Mouse (Mus musculus): ENCODE results near the gene Actr3b. TPM values are rescaled to one million over a fixed set of nuclear protein-coding genes. Genes with fewer than 3 reads are reported as not detected.

Gene Actr3b
- total and polyA plus RNA-seq, 2 experiments from 2014 or later = 16.7 to 27.6 TPM

DNA sequence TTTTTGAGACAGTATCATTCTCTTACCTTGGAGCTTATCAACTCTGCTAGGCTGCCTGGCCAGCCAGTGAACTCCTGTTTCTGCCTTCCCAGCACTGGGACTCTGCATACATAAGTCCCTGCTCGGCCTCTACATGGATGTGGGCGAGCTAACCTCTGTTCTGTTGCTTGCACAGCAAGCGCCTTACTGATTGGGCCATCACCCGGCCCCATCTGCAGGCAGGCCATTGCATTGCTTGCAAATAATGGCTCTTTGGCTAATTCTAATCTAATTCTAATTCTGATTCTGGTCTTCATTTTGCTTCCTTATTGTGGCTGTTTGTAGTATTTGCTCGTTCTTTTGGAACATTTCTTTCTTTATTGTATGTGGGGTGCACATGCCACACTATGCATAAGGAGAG lies 44.8 kb downstream of the Actr3b start:
- Histone ChIP-seq H3K27me3 (ENCODE audit: control insufficient read depth, insufficient read depth, low read length) (no peaks in the 10 kb centered on the region), H3K27ac (ENCODE audit: low read depth) (no peak overlapping the region), H3K4me1 (ENCODE audit: control insufficient read depth, insufficient read depth) (no peaks in the 10 kb centered on the region), H3K4me2 (ENCODE audit: low read depth, low read length) (no peak overlapping the region), H3K4me3 (ENCODE audit: low read depth, low read length) (no peak overlapping the region), H3K9me3 (replicated peaks; ENCODE audit: control insufficient read depth, low read length) (no peaks in the 10 kb centered on the region), H3K9ac (replicated peaks; ENCODE audit: low read depth, low read length) (no peak overlapping the region), H3K36me3 (replicated peaks; ENCODE audit: control insufficient read depth, insufficient read depth, low read length) (no peaks in the 10 kb centered on the region)
- 82% methylated on average over 5 of the region's 5 CpGs for WGBS
- ATAC-seq (ENCODE audit: insufficient read depth, low read depth) = no peak
- TF ChIP-seq CTCF (IDR thresholded peaks at IDR 0.05; ENCODE audit: low read depth) = peak; percentile 23
- no peak for TF ChIP-seq EP300 (IDR thresholded peaks at IDR 0.05; ENCODE audit: low read depth)
- no peak for DNase-seq (ENCODE audit: low spot score)

DNA sequence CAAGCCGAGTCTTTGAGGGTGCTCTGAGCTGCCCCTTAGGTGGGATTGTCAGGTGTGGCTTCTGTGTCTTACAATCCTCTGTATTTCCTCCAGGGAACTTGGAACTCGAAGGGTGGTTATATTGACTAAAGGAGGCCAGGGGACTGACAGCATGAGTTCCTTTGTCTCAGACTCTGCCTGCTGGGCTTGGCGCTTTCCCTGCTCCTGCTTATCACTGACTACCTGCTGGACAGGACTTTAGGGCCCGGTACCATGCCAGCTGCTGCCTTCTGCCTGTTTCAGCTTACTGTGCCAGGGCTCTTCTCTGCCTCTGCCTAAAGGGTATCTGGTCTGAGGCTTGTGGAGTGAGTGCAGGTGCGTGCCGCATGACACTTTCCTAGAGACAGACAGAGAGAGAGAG lies 53.1 kb downstream of the Actr3b start:
- TF ChIP-seq EP300 (IDR thresholded peaks at IDR 0.05; ENCODE audit: low read depth) (no peak), CTCF (IDR thresholded peaks at IDR 0.05; ENCODE audit: low read depth) (no peak)
- H3K4me1 ChIP-seq (ENCODE audit: control insufficient read depth, insufficient read depth) = no peaks in the 10 kb centered on the region
- no peak overlapping the region for H3K27ac ChIP-seq (ENCODE audit: low read depth)
- no peak overlapping the region for H3K9ac ChIP-seq (replicated peaks; ENCODE audit: low read depth, low read length)
- ATAC-seq (ENCODE audit: insufficient read depth, low read depth) = no peak
- H3K9me3 ChIP-seq (replicated peaks; ENCODE audit: control insufficient read depth, low read length) = no peaks in the 10 kb centered on the region
- WGBS = 54% methylated on average over 6 of the region's 6 CpGs
- no peak overlapping the region for H3K4me2 ChIP-seq (ENCODE audit: low read depth, low read length)
- H3K4me3 ChIP-seq (ENCODE audit: low read depth, low read length) = no peak overlapping the region
- DNase-seq (ENCODE audit: low spot score) = no peak
- no peaks in the 10 kb centered on the region for H3K27me3 ChIP-seq (ENCODE audit: control insufficient read depth, insufficient read depth, low read length)
- peaks cover 5% of the 10 kb centered on the region; the same call in 1 of the 2 replicates for H3K36me3 ChIP-seq (replicated peaks; ENCODE audit: control insufficient read depth, insufficient read depth, low read length)

DNA sequence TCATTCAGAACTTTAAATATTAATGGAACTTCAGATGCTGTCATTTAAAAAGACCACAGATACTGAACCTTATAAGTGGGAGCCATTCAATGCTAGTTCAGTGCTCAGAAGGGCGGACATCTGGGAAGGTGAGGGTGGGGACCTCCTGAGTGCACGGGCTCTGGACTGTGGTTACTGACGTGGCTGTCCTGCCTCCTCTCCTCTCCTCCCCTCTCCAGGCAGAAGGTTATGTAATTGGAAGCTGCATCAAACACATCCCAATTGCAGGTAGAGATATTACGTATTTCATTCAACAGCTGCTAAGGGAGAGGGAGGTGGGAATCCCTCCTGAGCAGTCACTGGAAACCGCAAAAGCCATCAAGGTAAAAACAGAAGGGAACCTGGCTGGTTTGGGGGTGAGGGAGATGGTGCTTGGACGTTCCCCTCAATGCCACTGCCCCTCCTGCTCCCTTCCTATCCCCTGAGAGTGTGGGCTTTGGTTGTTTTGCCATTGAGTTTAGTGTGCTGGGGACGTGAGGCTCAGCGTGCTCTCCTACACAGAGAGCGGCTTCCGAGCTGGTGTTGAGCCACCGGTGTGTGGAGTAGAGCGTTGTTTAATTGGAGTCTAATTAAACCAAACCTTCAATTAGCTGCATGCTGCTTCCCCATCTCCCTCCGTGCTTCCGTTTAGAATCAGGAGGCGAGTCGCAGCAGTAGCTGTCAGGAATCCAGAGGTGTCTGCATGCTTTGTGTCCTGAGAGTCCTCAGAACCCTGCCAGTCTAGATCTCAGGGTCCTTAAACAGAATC lies 69.7 kb downstream of the Actr3b start:
- no peak for ATAC-seq (ENCODE audit: insufficient read depth, low read depth)
- Histone ChIP-seq H3K4me3 (ENCODE audit: low read depth, low read length) (no peak overlapping the region), H3K27me3 (ENCODE audit: control insufficient read depth, insufficient read depth, low read length) (no peaks in the 10 kb centered on the region), H3K36me3 (replicated peaks; ENCODE audit: control insufficient read depth, insufficient read depth, low read length) (no peaks in the 10 kb centered on the region), H3K27ac (ENCODE audit: low read depth) (no peak overlapping the region), H3K9ac (replicated peaks; ENCODE audit: low read depth, low read length) (no peak overlapping the region), H3K4me2 (ENCODE audit: low read depth, low read length) (no peak overlapping the region), H3K4me1 (ENCODE audit: control insufficient read depth, insufficient read depth) (no peaks in the 10 kb centered on the region), H3K9me3 (replicated peaks; ENCODE audit: control insufficient read depth, low read length) (no peaks in the 10 kb centered on the region)
- 77% methylated on average over 16 of the region's 16 CpGs for WGBS
- no peak for DNase-seq (ENCODE audit: low spot score)
- TF ChIP-seq EP300 (IDR thresholded peaks at IDR 0.05; ENCODE audit: low read depth) (no peak), CTCF (IDR thresholded peaks at IDR 0.05; ENCODE audit: low read depth) (no peak)

DNA sequence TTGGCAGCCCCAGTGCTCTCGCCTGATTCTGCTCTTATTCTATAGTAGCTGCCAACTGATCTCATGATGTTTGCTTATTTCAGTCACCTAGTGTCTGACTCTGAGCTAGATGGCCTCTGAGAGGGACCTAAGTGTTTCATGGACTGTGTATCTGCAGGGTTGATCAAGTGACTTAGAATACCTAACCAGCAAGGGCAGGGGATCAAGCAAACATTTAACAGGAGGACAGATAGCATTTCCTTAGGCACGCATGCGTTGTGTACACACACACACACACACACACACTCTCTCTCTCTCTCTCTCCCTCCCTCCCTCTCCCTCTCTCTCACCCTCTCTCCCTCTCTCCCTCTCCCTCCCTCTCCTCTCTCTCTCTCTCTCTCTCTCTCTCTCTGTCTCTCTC lies 71.0 kb downstream of the Actr3b start:
- Histone ChIP-seq H3K27me3 (ENCODE audit: control insufficient read depth, insufficient read depth, low read length) (no peaks in the 10 kb centered on the region), H3K4me3 (ENCODE audit: low read depth, low read length) (no peak overlapping the region), H3K9ac (replicated peaks; ENCODE audit: low read depth, low read length) (no peak overlapping the region), H3K4me2 (ENCODE audit: low read depth, low read length) (no peak overlapping the region), H3K27ac (ENCODE audit: low read depth) (no peak overlapping the region), H3K36me3 (replicated peaks; ENCODE audit: control insufficient read depth, insufficient read depth, low read length) (no peaks in the 10 kb centered on the region), H3K4me1 (ENCODE audit: control insufficient read depth, insufficient read depth) (no peaks in the 10 kb centered on the region), H3K9me3 (replicated peaks; ENCODE audit: control insufficient read depth, low read length) (no peaks in the 10 kb centered on the region)
- TF ChIP-seq EP300 (IDR thresholded peaks at IDR 0.05; ENCODE audit: low read depth) = no peak
- TF ChIP-seq CTCF (IDR thresholded peaks at IDR 0.05; ENCODE audit: low read depth) = no peak
- 75% methylated on average over 3 of the region's 3 CpGs for WGBS
- no peak for DNase-seq (ENCODE audit: low spot score)
- no peak for ATAC-seq (ENCODE audit: insufficient read depth, low read depth)

DNA sequence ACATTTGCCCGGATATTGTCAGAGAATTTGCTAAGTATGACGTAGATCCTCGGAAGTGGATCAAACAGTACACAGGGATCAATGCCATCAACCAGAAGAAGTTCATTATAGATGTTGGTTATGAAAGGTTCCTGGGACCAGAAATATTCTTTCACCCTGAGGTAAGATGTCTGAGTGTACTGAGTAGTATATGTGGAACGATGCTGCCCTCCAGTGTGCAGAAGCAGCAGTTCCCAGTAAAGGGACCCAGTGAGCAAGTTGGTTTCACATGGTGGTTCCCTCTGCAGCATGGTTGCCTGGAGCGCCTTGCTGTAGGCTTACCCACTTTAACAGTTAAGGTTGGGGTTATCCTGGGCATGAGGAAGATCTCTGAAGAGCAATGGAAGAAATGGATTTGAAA lies 71.8 kb downstream of the Actr3b start:
- ATAC-seq (ENCODE audit: insufficient read depth, low read depth) = peak; percentile 62; the same call in 1 of the 2 replicates
- no peaks in the 10 kb centered on the region for H3K36me3 ChIP-seq (replicated peaks; ENCODE audit: control insufficient read depth, insufficient read depth, low read length)
- no peaks in the 10 kb centered on the region for H3K9me3 ChIP-seq (replicated peaks; ENCODE audit: control insufficient read depth, low read length)
- peak; percentile 80 for TF ChIP-seq CTCF (IDR thresholded peaks at IDR 0.05; ENCODE audit: low read depth)
- TF ChIP-seq EP300 (IDR thresholded peaks at IDR 0.05; ENCODE audit: low read depth) = no peak
- peak; percentile 43 for DNase-seq (ENCODE audit: low spot score)
- H3K4me2 ChIP-seq (ENCODE audit: low read depth, low read length) = no peak overlapping the region
- no peaks in the 10 kb centered on the region for H3K4me1 ChIP-seq (ENCODE audit: control insufficient read depth, insufficient read depth)
- WGBS = 72% methylated on average over 5 of the region's 5 CpGs
- H3K27me3 ChIP-seq (ENCODE audit: control insufficient read depth, insufficient read depth, low read length) = no peaks in the 10 kb centered on the region
- H3K4me3 ChIP-seq (ENCODE audit: low read depth, low read length) = no peak overlapping the region
- no peak overlapping the region for H3K9ac ChIP-seq (replicated peaks; ENCODE audit: low read depth, low read length)
- H3K27ac ChIP-seq (ENCODE audit: low read depth) = no peak overlapping the region

DNA sequence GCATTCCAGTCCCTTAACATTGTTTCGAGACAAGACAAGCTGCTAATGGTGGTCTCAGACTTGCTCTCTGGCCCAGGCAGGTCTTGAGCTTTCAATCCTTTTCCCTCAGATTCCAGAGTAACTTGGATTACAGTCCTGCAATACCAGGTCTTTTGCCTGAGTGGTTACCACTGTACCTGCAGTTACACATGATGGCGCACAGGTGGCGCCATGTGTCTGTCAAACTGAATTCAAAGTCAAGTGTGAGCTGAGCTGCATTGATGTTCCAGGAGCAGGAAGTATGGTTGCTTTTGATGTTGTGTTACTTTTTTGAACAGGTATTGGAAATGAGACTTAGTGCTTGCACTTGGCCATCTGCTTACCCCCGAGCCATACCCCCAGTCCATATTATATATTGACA lies 79.6 kb downstream of the Actr3b start:
- WGBS = 28% methylated on average over 4 of the region's 4 CpGs
- no peak overlapping the region for H3K9ac ChIP-seq (replicated peaks; ENCODE audit: low read depth, low read length)
- DNase-seq (ENCODE audit: low spot score) (peak; percentile 30), ATAC-seq (ENCODE audit: insufficient read depth, low read depth) (no peak)
- H3K4me2 ChIP-seq (ENCODE audit: low read depth, low read length) = no peak overlapping the region
- H3K27me3 ChIP-seq (ENCODE audit: control insufficient read depth, insufficient read depth, low read length) = no peaks in the 10 kb centered on the region
- H3K36me3 ChIP-seq (replicated peaks; ENCODE audit: control insufficient read depth, insufficient read depth, low read length) = no peaks in the 10 kb centered on the region
- no peak overlapping the region for H3K4me3 ChIP-seq (ENCODE audit: low read depth, low read length)
- H3K27ac ChIP-seq (ENCODE audit: low read depth) = no peak overlapping the region
- H3K9me3 ChIP-seq (replicated peaks; ENCODE audit: control insufficient read depth, low read length) = no peaks in the 10 kb centered on the region
- no peaks in the 10 kb centered on the region for H3K4me1 ChIP-seq (ENCODE audit: control insufficient read depth, insufficient read depth)
- TF ChIP-seq EP300 (IDR thresholded peaks at IDR 0.05; ENCODE audit: low read depth) (no peak), CTCF (IDR thresholded peaks at IDR 0.05; ENCODE audit: low read depth) (peak; percentile 88)
